Mouse (Mus musculus): ENCODE results near the gene Tagln.

DNA sequence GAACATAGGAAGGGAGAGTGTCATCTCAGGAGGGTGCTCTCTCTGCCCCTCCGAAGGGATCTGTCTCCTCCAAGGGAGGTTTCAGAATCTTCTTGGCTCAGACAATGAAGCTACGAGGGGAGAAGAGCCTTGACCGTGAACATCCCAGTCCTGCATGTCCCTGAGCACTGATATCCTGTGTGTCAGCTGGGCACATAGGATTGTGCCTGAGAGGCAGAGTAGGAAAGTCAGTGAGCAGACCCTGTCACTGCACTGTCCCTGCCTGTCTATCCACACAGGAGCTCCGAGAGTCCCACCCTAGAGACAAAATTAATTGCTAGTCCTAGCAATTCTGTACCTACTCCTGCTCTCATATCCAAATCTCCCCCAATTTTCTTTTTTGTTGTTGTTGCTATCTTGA, 16.2 kb upstream of the Tagln start:
- no peak for TF ChIP-seq POLR2A (IDR thresholded peaks at IDR 0.05; ENCODE audit: borderline replicate concordance, extremely low read depth, insufficient read depth, insufficient read length, poor library complexity, severe bottlenecking)
- no peak for TF ChIP-seq CTCF (IDR thresholded peaks at IDR 0.05; ENCODE audit: borderline replicate concordance, extremely low read depth, insufficient read depth, insufficient read length)

Data from brain, embryonic 14.5 days (tissue).